Mouse (Mus musculus): ENCODE measurements around the gene Dcaf17.

The Dcaf17 gene

DNA sequence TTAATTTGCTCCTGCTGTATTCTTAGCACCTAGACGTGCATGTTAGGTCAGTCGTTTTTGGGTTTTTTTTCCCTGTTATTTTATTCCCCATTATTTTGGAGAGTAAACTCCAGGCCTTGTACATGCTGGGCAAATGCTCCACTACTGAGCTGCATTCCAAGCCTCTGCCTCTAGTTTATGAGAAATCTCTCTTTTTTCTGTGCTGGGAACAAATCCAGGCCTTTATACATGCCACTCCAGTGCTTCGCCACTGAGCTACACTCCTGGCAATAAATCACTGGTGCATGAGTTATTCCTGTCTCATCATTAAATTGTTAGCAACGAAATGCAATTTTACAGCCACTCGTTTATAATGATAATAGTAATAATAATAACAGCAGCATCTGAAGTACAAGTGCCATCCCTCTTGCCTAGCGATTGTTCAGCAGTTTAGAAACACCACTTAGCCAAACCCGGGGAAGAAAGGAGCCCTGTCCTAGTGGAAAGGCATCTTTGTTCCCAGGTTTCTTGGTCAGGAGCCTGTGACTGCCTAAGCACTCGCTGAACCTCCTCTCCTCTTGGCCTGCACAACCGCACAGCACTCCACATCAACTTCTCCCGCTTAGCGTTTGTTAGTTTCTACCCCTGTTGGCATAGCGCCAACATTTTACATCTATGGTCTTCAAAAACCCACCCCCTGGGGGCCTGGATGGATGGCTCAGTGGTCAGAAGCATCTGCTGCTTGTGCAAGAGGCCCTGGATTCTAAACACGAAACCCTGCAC is 67.3 kb downstream of the Dcaf17 start:
- no peak for DNase-seq

DNA sequence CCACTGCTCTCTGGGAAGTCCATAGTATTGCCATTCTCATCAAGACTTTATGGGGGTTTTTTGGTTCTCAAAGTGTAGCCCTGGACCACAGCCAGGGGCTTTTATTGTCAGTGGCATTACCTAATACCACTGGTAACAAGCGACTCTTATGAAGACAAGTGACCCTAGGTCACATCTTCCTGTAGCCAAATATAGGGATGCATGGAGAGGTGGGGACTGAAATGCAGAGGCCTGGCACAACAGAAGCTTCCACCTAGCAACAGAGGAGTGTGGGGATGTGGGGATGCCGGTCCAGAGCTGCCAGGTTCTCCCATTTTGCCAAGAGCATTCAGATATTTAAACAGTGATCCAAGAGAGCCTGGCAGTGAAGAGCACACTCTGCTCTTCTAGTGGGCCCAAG is 68.5 kb downstream of the Dcaf17 start:
- no peak for DNase-seq

DNA sequence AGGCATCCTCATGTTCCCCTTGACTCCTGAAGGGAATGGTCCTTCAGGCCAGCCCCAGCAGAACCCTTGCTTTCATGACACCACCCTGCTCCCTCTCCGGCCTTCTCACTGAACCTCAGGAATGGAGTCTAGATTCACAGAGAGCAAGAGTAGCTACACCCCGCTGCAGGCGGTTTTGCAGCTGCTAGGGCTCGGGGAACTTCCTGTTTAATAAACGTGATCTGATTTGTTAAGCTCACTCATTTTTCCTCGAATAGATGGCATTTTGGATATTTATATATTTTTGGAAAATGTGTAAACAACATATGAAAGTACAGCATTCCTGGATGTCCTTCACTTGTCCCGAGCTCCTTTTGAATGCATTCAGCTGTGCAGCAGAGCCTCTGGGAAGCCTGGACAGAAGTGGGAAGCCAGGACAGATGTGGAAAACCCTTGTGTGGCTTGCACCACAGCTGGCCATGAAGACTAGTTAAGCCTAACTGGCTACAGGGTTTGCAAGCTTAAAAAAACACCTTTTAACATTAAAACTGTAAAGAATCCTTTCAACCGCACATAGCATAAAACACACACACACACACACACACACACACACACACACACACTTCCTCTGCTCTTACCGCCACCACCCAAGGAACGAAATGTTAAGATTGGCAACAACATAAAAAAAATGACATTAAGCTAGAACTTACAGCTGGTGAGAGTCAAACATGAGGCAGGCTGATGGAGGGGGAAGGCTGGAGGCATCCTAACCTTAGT is 72.8 kb downstream of the Dcaf17 start:
- no peak for DNase-seq

DNA sequence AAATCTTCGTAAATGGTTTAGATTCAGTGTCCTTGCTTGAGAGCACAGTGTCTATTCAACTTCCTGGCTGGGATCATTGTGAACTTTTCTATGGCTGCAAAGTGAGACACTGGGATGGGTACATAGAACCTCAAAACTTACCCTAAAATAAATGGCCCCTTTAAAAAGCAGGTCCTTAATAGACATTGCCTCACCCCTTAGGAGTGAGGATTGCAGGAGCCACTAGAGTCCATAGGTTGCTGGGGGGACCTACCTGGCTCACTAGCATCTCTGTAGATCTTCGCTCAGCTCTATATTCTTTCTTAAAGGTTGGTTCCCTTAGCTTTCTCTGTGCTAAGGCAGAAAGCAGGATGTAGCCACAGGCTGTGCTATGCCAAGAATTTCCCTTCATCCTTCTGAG is 75.2 kb downstream of the Dcaf17 start:
- DNase-seq: no peak

DNA sequence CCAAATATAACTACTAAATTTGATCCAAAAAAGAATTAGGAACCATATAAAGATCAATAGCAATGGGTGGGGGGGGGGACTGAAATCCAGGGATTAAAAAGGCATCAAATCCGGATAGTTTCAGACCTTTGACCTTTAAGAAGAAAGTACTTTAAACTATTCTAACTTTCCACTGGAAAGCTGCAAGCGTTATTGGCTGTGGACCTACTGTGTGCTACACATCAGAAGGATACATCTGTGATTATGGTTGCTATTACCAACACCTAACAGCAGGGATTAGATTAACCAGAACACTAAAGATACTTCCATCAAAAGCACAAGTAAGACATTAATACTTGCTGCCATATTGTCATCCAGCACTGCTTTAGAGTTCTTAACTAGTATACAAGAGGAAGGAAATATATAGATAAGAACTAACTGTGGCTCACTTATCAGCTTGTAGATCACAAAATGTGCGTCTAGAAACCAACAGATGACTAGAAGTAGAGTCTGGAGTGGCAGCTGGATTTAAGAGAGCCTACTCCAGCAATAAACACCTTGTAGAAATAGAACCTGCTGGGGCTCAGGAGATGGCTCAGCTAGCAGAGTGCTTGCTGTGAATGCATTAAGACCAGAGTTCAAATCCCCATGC is 76.9 kb downstream of the Dcaf17 start:
- DNase-seq: no peak

DNA sequence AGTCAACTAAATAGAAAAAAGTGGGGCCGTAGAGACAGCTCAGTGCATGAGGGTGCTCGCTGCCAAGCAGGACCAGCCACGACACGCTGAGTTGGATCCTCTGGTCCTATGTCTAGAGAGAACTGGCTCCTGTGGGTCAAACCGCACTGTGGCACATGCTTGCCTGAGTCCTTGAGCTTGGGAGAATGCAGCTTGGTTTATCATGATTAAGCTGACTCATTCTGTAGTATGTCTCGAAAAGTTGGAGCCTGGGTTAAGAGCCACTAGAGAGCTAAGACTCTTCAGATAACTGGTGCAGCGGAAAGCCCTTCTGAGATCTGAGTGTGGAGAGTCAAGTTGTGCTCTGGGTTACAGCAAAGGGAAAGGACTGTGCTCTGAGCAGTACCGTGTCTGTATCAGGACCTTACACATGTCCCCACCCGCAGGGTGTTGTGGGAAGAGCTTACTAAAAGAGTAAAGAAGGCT is 78.9 kb downstream of the Dcaf17 start:
- no peak for DNase-seq

DNA sequence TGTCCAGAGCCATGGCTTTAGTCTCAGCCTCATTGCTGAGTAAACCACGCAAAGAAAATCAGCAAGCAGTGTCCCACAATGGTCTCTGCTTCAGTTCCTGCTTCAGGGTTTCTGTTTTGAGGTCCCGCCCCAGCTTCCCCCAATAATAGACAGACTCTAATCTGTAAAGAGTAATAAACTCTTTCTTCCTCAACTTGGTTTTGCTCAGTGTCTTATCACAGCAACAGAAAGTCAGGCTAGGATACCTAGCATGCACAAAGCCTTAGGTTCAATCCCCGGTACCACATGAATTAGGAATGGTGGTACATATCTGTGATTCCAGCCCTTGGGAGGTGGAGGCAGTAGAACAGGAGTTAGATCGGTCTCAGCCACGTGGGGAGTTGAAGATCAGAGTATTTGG is 79.7 kb downstream of the Dcaf17 start:
- DNase-seq: no peak

DNA sequence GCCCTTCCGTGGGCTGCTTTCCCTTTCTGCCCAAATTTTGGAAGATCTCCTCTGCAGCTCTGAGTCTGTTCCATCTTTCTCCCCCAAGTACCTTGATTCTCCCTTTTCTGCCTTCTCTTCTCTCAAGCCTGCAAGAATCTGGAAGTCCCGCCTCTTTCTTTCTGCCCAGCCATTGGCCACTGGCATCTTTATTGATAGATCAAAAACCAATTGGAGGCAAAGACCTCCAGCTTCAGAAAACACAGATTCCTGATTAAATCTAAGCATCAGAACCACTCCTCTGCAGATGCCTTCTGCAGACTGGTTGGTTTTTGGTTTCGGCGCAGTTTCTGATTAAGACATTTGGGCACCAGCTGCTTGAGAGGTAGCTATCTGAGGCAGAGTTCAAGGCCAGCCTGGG is 85.5 kb downstream of the Dcaf17 start:
- no peak for DNase-seq

DNA sequence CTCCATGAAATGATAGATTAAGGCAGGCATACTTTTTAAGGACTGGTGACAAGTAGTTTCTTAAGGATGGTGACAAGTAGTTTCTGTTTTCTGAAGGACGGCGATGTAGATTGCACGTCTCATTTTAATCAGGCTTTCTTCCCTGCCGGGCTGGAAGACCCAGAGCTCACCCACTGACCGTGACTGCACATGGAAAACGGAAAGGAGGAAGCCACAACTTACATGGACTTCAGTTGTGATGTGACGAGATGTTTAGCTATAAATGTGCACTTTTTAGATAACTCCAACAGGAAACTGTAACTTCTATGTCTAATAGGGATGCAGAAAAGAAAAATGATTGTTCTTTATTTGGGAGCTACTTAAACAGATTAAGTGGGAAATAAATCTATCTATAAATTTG is 87.3 kb downstream of the Dcaf17 start:
- no peak for DNase-seq

DNA sequence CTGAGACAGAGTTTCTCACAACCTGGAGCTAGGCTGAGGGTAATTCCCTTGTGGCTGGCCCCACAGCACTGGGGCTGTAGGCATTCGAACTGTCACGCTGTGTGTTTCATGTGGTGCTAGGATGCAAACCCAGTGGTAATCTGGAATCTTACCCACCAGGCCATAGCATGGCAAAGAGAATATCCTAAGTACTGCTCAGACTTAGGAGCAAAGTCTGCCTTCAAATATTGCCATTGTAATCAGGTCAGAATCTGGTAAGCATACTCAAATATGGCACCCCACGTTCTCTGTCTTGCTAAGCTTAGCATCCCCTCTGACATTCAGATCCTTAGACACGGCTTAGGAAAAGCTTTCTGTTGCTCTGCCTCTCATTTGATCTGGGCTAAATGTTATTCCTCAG is 90.7 kb downstream of the Dcaf17 start:
- DNase-seq: no peak

DNA sequence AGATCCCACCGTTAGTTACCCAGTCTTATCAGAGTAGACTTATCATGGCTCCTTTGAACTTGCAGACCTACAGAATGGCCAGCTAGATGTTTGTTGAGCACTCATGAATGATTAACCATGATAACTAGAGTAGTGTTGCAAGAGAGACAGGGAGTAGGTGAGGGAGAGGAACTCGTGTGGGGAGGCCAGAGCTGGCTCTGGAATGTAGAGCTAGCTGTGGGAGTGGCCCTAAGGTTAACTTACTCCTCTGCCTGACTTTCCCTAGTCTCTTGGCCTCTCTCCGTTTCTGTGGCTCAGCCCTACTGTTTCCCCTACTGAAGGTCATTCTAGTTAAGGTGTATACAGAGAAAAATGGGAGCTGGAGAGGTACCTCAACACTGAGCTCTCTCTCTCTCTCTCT is 91.1 kb downstream of the Dcaf17 start:
- peak; percentile 41 for DNase-seq

DNA sequence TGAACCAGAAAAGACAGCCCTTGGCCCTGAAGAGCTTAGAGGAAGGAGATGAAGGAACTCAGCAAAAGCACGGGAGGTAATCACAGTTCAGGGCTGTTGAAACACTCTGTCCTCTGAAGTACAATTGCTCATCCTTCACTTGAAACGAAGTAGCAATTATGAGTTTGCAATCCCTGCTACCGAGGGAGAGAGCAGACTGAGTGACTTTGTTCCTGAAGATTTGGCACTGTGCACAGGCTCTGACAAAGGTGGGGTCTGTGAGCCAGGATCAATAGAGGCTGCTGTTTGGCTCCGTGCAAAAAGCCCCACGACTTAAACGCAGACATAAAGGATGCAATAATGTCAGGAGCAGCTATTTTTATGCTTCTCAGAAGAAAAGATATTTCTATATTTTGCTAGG is 92.7 kb downstream of the Dcaf17 start:
- no peak for DNase-seq

All from kidney, adult 18-20 months (tissue).